Mouse (Mus musculus) heart, postnatal 36 days (tissue): ENCODE data around the gene Krtap5-4. TPM values are rescaled to one million over a fixed set of nuclear protein-coding genes. Genes with fewer than 3 reads are reported as not detected.
A peak's percentile ranks its signal among the peaks of the same experiment; 100 is the strongest.
"Not testable (repeated sequence)": the region's sequence is repeated elsewhere in the genome, so short reads cannot be mapped to it uniquely, and the experiment has no call there.

Experiments
- DNase-seq, 2 experiments: peaks; one replicate each; pipeline ENCODE4 v3.0.0; 2021 to 2022
- intact Hi-C: fragments of 180-260 bp; cut with DNase I; formaldehyde crosslinking; loops from one replicate; pipeline ENCODE4 v1.15.1; 2025
- total RNA-seq, 2 experiments: library from RNA; stranded (reverse); gene quantifications; 2 replicates each; pipeline ENCODE4 v1.2.3; 2021

Gene Krtap5-4
- total RNA-seq, 2 experiments from 2014 or later: not detected

DNA sequence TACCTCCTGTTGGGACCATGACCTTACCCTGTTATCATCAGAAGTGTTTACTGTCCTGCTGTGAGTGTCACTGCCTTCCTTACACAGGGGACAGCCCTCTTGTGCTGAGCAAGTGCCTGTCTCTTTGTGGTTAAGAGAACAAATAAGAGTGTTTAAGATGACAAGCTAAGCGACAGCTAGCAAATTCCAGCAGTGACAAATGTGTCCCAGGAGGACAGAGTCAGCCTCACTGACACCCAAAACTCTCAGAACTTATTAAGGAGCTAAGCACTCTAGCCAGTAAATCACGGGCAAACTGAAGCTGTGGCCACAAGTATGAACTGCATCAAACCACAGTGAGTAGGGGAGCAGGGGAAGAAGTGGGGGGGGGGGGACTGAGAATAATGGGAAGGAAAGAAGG, 17.6 kb downstream of the Krtap5-4 start:
- no peak for DNase-seq

DNA sequence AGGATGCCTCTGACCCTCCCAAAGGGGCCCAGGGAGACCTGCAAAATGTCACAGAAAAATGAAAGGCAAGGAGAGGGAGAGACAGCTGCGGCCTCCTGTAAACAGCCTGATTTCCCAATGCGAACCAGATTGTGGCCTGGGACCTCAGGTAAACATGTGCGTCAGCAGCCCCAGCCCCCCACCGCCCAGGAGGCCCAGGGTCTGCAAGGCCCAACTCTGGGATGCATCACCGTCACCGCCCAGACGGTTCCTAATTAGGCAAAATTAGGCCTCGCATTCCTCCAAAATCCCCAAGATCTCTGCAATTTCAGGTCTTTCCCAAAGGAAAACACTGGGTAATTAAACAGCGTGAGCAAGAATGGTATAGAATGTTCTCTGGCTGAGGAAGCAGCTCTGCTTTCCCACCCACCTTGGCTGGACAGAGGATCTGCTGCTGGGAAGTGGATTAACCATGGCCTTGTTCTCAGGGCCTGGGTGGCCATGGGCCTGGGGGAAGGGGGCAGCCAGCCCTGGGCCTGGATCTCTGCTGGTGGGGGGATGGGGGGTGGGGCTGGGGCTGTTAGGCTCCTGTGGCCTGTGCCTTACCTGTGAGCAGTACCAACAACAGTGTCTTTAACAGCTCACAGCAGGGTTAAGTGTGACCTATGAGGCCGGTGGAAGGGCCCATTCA, 18.4 kb downstream of the Krtap5-4 start:
- DNase-seq, intact Hi-C loops: not testable (repeated sequence)

More for the DNA sequence above, 17.6 kb downstream of the Krtap5-4 start:
- intact Hi-C loops: no loop called here

DNA sequence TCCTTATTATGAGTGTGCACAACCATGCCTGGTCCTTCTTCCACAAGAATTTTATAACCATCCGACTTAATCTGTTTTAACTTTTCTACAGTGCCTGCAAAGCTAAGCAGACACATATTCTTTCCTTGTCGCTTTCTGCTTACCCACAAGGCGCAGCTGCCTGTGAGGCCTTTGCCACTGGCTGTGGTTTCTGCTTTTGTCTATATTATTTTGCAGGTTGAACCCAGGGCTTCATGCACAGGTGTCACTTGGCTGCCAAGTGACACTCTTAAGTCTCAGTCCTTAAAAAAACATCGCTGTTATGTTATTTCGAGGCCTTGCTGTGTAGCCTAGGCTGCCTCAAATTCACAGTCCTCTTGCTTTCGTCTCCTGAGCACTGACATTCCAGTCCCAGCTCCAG, 19.3 kb downstream of the Krtap5-4 start:
- DNase-seq: no peak
- intact Hi-C loops: no loop called here

DNA sequence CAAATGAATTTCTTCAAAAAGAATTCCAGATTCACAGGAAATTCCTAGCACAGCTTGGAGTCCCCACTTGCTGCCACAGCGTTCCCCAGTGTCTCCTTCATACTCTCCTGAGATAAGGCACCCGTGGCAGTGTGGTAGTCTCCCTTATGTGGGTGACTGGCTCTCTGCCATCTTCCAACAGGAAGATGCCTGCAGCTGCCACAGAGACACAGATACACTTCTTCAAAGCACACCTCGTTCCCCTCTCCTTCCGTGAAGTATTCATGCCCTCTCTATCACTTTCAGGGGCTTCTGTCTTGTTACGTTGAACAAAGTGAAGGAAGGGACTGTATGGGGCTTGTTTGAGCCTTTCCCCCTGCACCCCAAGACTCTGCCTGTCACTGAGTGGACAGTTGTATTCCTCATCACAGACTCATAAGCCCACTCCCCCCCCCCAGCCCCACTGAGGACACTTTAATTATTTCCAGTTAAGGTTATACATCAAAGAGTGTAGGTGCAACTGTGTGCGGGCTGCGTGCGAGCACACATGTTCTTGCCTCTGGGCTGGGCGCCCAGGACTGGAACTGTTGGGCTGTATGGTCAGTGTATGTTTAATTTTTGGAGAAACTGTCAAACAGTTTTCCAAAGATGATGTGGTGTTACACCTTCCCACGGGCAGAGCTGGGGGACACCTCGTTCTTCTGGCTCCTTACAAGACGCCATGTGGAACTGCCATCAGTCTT, 20.2 kb downstream of the Krtap5-4 start:
- intact Hi-C loops: no loop called here
- no peak for DNase-seq

DNA sequence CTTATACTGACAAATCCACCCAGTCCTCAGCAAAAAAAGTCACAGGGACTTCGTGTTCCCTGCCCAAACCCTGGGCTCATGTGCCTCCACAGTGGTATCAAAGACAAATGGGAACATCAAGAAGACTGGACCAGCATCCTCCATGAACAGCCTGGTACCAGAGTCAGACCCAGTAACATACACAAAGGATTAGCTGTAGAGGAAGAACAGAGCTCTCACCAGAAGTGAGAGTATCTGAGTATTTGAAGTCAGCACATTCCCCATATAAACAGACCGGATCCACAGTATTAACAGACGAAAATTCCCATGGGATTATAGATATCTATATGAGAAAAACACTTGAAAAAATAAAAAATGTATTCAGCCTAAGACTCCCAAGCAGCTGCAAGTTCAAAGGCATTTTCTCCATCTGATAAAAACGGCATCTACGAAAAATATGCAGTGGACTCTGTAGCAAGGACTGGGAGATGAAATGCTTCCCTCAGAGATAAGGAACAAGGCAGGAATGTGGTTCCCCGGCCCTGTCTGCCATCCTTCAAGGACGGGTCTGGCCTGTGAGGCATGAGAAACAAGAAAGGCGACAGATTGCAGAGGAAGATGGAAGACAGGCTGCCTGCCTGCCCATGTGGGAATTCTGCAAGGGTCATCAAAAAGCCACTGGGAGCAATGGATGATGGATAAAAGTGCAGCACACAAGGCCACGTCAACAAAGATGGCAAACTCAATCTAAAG, 23.5 kb downstream of the Krtap5-4 start:
- DNase-seq: no peak
- intact Hi-C loops: no loop called here

DNA sequence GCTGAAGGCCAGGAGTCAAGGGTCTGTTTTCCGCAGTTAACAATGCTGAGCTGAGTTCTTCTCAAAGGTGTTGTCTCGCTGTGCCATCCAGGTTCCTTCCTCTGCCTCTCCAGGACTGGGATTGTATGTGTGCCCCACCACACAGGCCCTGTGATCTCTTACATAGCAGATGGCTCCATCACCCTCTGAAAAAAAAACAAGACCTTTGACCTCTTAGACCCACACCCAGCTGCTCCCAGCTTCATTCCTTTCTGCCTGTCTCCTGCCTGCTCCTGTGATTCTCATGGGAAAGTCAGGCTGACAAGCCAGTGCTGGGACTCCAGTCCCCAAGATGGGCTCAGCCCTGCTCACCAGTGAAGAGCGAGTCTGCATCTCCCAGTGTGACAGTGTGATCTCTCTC, 25.2 kb downstream of the Krtap5-4 start:
- no peak for DNase-seq
- intact Hi-C loops: no loop called here

DNA sequence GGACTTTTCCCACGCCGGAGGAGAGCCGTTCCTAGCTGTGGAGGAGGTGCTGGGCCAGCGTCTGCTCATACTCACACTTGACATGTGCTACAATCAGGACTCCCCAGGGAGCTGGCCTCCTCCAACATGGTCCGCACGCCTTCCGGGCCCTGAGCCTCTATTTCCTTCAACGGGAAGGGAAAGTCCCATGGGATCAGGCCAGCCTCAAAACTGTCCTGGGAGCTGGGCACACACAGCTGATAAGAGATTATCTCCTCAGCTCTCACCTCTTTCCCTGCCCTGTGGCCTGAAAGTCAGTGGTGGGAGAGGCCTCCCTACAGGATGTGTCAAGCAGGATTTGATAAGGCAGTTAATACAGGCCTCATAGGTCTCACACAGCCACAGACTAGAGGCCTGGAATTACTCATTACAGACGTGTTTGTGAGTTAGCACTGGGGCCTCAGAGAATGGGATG, 26.9 kb downstream of the Krtap5-4 start:
- intact Hi-C loops: loop anchor here (5.0 kb wide), 1 partner anchor 252 kb away; no protein-coding TSS in a partner anchor

DNA sequence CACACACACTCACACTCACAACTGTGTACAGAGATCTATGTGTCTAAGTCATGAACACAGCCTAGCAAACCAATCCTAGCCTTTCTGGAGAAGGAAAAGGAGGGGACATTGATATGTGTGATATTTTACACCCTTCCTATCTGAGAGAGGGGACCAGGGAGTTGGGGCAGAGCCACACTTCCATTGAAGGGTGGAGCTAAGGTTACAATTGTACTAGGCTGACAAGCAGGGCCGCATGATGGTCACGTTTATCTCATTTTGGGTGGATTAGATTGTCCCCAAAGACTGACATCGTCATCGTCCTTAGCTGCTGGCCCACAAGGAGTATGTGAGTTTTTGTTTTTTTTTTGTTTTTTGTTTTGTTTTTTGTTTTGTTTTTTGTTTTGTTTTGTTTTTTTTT, 27.9 kb downstream of the Krtap5-4 start:
- intact Hi-C loops: loop anchor here (5.0 kb wide), 1 partner anchor 251 kb away; no protein-coding TSS in a partner anchor

More for the DNA sequence above, 26.9 kb downstream of the Krtap5-4 start:
- peak; percentile 74 to 76 for DNase-seq

DNA sequence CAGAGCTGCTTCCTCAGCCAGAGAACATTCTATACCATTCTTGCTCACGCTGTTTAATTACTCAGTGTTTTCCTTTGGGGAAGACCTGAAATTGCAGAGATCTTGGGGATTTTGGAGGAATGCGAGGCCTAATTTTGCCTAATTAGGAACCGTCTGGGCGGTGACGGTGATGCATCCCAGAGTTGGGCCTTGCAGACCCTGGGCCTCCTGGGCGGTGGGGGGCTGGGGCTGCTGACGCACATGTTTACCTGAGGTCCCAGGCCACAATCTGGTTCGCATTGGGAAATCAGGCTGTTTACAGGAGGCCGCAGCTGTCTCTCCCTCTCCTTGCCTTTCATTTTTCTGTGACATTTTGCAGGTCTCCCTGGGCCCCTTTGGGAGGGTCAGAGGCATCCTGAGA, 29.4 kb downstream of the Krtap5-4 start:
- intact Hi-C loops: loop anchor here (5.0 kb wide), 1 partner anchor 250 kb away; no protein-coding TSS in a partner anchor
- DNase-seq: not testable (repeated sequence)

More for the DNA sequence above, 27.9 kb downstream of the Krtap5-4 start:
- DNase-seq: no peak

DNA sequence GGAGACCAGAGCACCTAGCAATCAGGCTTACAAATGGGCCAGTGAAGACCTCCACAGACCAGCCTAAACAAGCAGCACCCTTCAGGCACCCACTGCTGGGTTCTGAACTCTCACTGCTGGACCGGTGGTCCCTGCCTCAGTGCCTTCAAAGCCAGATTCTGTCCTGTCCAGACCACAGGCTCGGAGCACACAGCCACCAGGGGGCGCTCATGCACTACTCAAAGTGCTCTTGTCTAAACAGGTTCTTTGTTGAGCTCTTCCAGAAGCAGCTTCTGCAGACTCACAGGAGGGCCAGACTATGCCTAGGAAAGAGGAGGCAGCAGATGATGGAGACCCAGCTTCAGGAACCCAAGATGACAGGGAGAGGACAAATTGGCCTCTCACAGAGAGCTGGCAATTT, 30.9 kb downstream of the Krtap5-4 start:
- intact Hi-C loops: loop anchor here (1.0 to 5.0 kb wide), 6 partner anchors 18 to 343 kb away; partner anchors contain the start of gene Tnnt3

DNA sequence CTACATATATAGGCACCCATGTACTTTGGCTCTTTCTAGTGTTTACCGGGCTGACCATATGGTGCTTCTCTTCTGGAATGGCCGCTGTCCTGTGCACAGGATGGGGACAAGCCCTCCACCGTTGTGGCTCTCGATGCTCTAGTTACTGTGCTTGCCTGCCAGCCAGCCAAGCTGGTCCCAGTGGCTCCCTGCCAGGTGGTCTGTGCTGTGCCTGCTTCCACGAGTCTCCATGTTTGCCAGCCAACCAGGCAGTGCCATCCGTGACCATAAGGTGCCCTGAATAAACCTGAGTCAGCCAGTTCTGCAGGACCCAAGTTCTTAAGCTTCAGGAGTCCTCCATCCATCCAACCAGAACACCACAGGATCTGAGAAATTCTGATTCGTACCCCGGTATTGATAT, 31.8 kb downstream of the Krtap5-4 start:
- DNase-seq: no peak
- intact Hi-C loops: loop anchor here (2.0 kb wide), 3 partner anchors 92 to 342 kb away; partner anchors contain the start of gene Tnnt3

More for the DNA sequence above, 30.9 kb downstream of the Krtap5-4 start:
- peak; percentile 88 to 92 for DNase-seq

DNA sequence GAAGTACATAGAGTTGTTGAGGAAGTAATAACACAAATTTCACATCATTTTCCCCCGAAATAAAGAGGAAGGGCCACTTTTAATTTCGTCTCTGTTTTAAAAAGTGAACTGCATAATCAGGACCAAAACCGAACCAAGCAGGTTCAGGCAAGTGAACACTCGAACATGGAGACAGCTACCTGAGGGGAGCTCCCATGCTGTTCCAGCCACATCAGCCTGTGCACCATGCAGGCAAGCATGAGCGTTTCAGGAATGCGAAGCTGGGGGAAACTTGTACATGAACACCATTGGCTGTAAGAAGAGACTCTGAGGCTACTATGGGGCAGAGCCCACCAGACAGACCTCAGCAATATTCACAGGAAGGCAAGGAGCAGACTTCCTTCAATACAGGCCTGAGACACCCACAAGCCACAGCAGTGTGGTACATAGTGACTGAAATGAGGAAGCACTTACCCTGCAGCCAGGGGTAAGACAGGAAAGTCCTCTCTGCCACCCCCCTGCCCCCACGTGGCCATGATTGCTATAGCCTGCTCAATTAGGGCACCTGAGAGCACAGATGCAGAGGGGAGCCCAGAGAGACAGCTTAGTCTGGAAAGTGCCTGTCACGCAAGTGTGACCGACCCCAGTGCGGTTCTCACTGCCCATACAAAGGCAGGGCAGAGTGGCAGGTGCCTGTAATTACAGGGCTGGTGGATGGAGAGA, 37.1 kb downstream of the Krtap5-4 start:
- DNase-seq: no peak
- intact Hi-C loops: no loop called here

DNA sequence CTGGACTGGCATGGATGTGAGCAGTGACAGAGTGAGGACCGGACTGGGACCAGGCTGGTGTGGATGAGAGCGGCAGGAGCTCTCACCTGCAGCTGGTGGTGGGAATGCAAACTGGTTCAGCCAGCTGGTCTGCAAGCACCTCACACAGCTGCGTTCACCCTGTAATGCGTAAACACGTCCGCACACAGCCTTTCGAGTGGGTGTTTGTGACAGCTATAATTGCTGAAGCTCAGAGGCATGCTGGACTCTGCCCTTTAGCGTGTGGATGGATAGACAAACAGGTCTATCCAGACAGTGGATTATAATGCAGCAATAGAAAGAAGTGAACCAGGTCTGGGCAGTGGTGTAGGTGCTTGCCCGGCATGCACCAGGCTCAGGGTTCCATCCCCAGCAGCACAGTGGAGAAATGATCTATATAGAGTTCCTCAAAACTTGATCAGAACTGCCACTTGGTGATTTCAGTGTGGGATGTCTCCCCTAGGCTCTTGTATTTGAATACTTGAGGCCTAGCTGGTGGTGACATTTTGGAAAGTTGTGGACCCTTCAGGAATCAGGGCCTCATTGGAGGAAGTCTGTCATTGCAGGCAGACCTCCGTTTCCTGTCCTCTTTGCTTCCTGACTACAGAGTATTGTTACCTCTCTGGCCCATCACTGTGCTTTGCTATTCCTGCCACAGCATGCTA, 38.4 kb downstream of the Krtap5-4 start:
- no peak for DNase-seq
- intact Hi-C loops: no loop called here

DNA sequence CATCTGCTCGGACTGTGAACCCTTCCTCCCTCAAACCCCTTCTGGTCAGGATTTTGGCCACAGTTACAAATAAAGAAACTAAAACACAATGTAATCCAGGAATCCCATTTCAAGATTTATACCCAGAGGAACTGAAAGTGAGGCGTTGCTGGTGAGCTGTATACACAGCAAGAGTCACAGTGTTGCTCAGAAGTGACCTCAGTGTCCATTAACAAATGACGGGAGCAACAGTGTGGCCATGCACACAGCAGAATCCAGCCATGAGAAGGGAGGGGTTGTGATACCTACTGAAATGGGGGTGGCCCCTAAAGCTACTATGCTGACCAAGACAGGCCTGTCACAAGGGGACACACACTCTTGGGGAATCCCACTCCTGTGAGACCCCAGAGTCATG, 38.9 kb downstream of the Krtap5-4 start:
- no peak for DNase-seq
- intact Hi-C loops: no loop called here

DNA sequence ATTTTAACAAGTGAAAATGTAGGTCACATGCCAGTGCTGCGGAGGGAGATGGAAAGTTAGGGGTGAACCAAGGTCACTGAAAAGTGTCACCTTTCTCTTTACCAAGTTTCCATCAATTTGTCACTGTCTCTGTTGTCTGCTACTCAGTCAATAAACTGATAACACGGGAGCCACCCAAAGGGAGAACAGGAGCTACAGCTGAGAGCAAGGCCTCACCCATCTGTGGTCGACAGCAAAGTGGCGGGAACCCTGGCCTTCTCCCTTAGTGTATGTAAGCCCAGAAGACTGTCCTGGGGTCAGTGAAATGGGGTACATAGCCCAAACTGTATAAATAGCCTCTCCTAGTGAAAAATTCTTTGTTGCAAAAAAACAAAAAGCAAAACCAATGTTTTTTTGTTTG, 44.2 kb downstream of the Krtap5-4 start:
- intact Hi-C loops: no loop called here
- DNase-seq: no peak

DNA sequence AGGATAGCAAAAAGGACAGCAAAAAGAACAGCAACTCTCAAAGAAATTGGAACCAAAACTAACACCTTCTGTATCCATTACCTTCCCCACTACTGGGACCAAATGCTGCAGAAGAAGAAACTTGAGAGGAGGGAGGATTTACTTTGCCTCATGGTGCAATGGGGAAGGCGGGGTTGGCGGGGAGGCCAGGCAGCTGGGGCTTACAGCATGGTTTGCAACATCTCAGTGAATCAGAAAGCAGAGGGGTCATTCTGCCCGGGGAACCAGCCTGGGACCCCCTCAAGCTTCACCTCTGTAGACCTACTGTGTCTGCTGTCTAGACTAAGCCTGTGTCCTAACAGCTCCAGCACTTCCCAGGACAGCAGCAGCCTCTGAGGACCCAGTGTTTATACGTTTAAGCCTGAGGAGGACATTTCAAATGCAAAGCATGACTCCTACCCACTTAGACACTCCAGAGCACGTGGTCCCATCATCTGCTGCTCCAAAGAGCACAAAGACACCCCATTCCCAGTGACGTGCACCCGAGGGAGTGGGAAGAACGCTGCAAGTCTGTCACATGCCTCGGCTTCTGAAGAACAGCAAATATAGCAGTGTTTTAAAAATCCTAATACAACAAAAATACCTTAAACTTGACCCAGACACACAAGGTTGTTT, 46.1 kb downstream of the Krtap5-4 start:
- no peak for DNase-seq
- intact Hi-C loops: no loop called here

DNA sequence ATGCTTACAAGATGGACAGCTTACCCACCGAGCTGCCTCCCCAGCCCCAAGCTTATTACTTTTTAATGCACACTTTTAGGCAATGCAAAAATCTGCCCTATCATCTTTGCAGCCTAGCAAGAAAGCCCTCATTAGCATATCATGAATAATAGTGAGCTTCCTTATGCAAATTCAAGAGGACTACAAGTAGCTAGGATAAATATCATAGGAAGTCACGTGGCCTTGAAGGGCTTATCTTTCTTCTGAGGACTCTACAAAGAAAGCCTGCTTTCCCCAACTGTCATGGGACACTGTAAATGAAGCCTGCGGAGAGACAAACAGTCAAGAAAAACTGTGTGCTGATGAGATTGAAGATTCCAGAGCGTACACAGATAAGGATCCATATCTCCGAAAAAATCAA, 48.2 kb downstream of the Krtap5-4 start:
- no peak for DNase-seq
- intact Hi-C loops: no loop called here

DNA sequence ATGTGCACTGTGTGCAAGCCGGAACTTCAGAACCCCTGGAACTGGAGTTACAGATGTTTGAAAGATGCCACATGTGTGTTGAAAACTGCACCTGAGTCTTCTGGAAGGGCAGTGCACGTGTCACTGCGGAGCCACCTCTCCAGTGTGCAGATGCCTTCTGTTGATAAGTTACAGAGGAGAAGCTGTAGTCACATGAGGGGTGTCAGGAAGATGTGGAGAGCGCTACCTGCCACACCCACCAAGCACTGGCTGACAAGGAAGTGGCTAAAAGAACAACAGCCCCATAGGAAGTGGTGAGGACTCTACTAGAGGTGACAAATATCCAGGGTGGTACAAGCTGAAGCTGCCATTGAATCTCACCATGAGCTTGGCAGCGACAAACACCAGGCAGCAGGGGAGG, 50.5 kb downstream of the Krtap5-4 start:
- DNase-seq: no peak
- intact Hi-C loops: no loop called here
